ENCODE assay signal across 7 mouse cellular contexts in the genomic region with DNA sequence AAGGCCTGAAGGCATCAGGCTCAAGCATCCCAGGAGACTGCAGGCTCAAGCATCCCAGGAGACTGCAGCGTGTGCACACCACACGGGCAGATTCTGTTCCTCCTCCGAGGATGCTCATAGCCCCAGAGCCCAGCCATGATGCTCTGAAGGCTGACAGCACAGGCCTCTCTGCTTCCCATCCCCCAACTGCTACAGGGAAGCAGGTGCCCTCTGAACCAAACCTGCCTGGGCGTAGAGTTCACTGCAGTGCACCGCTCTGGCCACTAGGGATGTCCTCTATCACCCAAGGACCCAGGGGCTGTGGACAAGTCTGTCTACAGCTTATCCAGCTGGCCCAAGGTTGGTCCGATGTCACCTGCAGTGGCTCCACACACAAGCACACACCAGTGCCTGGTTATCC. TPM values are rescaled to one million over a fixed set of nuclear protein-coding genes. Genes with fewer than 3 reads are reported as not detected.
DNase-seq lines count a peak whose midpoint lies in the region; ATAC-seq and TF ChIP-seq lines count a peak whose summit lies in the region.

No protein-coding gene starts in this region.

- 0 out of 2 replicates have a peak, but pooled peaks cover 2% of the 10 kb centered on the region for H3K4me1 ChIP-seq in intestine, embryonic 15.5 days (replicated peaks)
- 0 out of 2 replicates have a peak, but pooled peaks cover 5% of the 10 kb centered on the region for H3K4me1 ChIP-seq in lung, embryonic 14.5 days (ENCODE audit: insufficient read depth)

- H3K36me3 ChIP-seq in intestine, embryonic 15.5 days: no peaks in the 10 kb centered on the region
- no peaks in the 10 kb centered on the region for H3K36me3 ChIP-seq in lung, embryonic 14.5 days (ENCODE audit: insufficient read depth)

- no peak overlapping the region for H3K9ac ChIP-seq in intestine, embryonic 15.5 days
- no peak overlapping the region for H3K9ac ChIP-seq in lung, embryonic 14.5 days

- peak; percentile 70 for TF ChIP-seq CTCF in lung, embryonic 14.5 days (IDR thresholded peaks at IDR 0.05; ENCODE audit: low read depth)

- 44% methylated on average over 6 of the region's 6 CpGs for WGBS in intestine, embryonic 15.5 days
- 45% methylated on average over 6 of the region's 6 CpGs for WGBS in lung, embryonic 14.5 days

- H3K4me3 ChIP-seq in intestine, embryonic 15.5 days (replicated peaks): no peak overlapping the region
- no peak overlapping the region for H3K4me3 ChIP-seq in lung, embryonic 14.5 days (ENCODE audit: low read depth, low read length)

- H3K27me3 ChIP-seq in intestine, embryonic 15.5 days (replicated peaks): no peaks in the 10 kb centered on the region
- H3K27me3 ChIP-seq in lung, embryonic 14.5 days (ENCODE audit: insufficient read depth, low read length): no peaks in the 10 kb centered on the region

- peak; percentile 71 for DNase-seq in CD4-positive helper T cell, adult 2 months (ENCODE audit: low read depth, low spot score)
- DNase-seq in ES-CJ7 (ENCODE audit: low read depth, low spot score): peak; percentile 86
- DNase-seq in embryo, embryonic 11 days: peak; percentile 68
- DNase-seq in lung, embryonic 14.5 days: peak; percentile 51
- DNase-seq in retina, postnatal 1 day: peak; percentile 76
- DNase-seq in layer of hippocampus, postnatal 14 days (ENCODE audit: low spot score in 2 of 2): no peak

- no peak overlapping the region for H3K4me2 ChIP-seq in intestine, embryonic 15.5 days (replicated peaks)
- no peak overlapping the region for H3K4me2 ChIP-seq in lung, embryonic 14.5 days

- ATAC-seq in intestine, embryonic 15.5 days: peak; percentile 46; the same call in 1 of the 2 replicates
- ATAC-seq in lung, embryonic 14.5 days (ENCODE audit: insufficient read depth): 0 out of 2 replicates have a peak, but pooled peaks have one; percentile 35

- no peak overlapping the region for H3K27ac ChIP-seq in intestine, embryonic 15.5 days
- H3K27ac ChIP-seq in lung, embryonic 14.5 days (ENCODE audit: low read depth): no peak overlapping the region

- H3K9me3 ChIP-seq in intestine, embryonic 15.5 days: no peaks in the 10 kb centered on the region
- H3K9me3 ChIP-seq in lung, embryonic 14.5 days (ENCODE audit: low read depth, low read length): no peaks in the 10 kb centered on the region

RNA-seq across cellular contexts. Expression of gene Ralbp1, which starts 12.9 kb away (rescaled TPM):
- 64.3 and 74.9 TPM in 2 replicates for polyA plus RNA-seq in intestine, embryonic 15.5 days (2015; fragmentation: Nextera tagmentation; extraction: Ambion mirVana)
- 61.4 and 65.8 TPM in 2 replicates for polyA plus RNA-seq in lung, embryonic 14.5 days (2014; fragmentation: Nextera tagmentation; extraction: Ambion mirVana)
- 10 to 100 TPM; 43.7 to 45.7 TPM for total RNA-seq in layer of hippocampus, postnatal 14 days (2021)

Comparison
In these comparisons a context has a peak if more than half of its experiments do, and no peak if none do; other contexts are left out.
1. DNase-seq: peak in CD4-positive helper T cell, adult 2 months (single experiment), ES-CJ7 (single experiment), embryo, embryonic 11 days (single experiment), lung, embryonic 14.5 days (single experiment) and retina, postnatal 1 day (single experiment); none in layer of hippocampus, postnatal 14 days (0 of 2).